Mouse (Mus musculus): ENCODE measurements at regions not wholly inside any gene's neighbourhood (a gene's known extent, or its start where the extent isn't known, plus 50 kb on each side); places are given as distances from the start of the nearest gene placed in this dataset.
A peak's percentile ranks its signal among the peaks of the same experiment; 100 is the strongest.

- TF ChIP-seq CTCF (IDR thresholded peaks at IDR 0.05): peak; percentile 0; the same call in 1 of the 2 replicates
- DNase-seq: no peak
- Histone ChIP-seq H3K27ac (peak overlapping the region; percentile 71), H3K4me3 (peak overlapping the region; percentile 63)
- intact Hi-C loops (cut with DNase I): no loop called here
These were observed 392.0 kb upstream of the Cited2 start for GRCm38 (mm10) chr10:17330904-17331606.

GRCm38 (mm10) chr10:17331607-17332008 lies 391.4 kb upstream of the Cited2 start:
- peak overlapping the region; percentile 63 for H3K4me3 ChIP-seq
- no peak for DNase-seq
- H3K27ac ChIP-seq: peak overlapping the region; percentile 71
- intact Hi-C loops (cut with DNase I): no loop called here
- no peak for TF ChIP-seq CTCF (IDR thresholded peaks at IDR 0.05)

GRCm38 (mm10) chr10:17332025-17332767 lies 390.8 kb upstream of the Cited2 start:
- H3K27ac ChIP-seq: no peak overlapping the region; the same call in 1 of the 2 replicates
- no peak for DNase-seq
- no peak for TF ChIP-seq CTCF (IDR thresholded peaks at IDR 0.05)
- peak overlapping the region; percentile 63; the same call in 1 of the 2 replicates for H3K4me3 ChIP-seq
- intact Hi-C loops (cut with DNase I): no loop called here

- H3K4me3 ChIP-seq: no peak overlapping the region
- no peak for TF ChIP-seq CTCF (IDR thresholded peaks at IDR 0.05)
- DNase-seq: no peak
- intact Hi-C loops (cut with DNase I): no loop called here
- H3K27ac ChIP-seq: no peak overlapping the region
These were observed 390.0 kb upstream of the Cited2 start for GRCm38 (mm10) chr10:17332986-17333385.

GRCm38 (mm10) chr10:17333676-17334075 lies 389.3 kb upstream of the Cited2 start:
- no peak for DNase-seq
- intact Hi-C loops (cut with DNase I): no loop called here
- Histone ChIP-seq H3K4me3 (no peak overlapping the region), H3K27ac (no peak overlapping the region)
- TF ChIP-seq CTCF (IDR thresholded peaks at IDR 0.05): no peak

- Histone ChIP-seq H3K4me3 (no peak overlapping the region), H3K27ac (no peak overlapping the region)
- intact Hi-C loops (cut with DNase I): no loop called here
- TF ChIP-seq CTCF (IDR thresholded peaks at IDR 0.05): no peak
- DNase-seq: no peak
These were observed 385.8 kb upstream of the Cited2 start for GRCm38 (mm10) chr10:17337217-17337616.

- TF ChIP-seq CTCF (IDR thresholded peaks at IDR 0.05): no peak
- H3K27ac ChIP-seq: no peak overlapping the region
- no peak for DNase-seq
- intact Hi-C loops (cut with DNase I): no loop called here
- H3K4me3 ChIP-seq: no peak overlapping the region
These were observed 379.2 kb upstream of the Cited2 start for GRCm38 (mm10) chr10:17343829-17344228.

- Histone ChIP-seq H3K4me3 (no peak overlapping the region), H3K27ac (no peak overlapping the region)
- no peak for TF ChIP-seq CTCF (IDR thresholded peaks at IDR 0.05)
- DNase-seq: no peak
- intact Hi-C loops (cut with DNase I): no loop called here
These were observed 370.6 kb upstream of the Cited2 start for GRCm38 (mm10) chr10:17352202-17352994.

- intact Hi-C loops (cut with DNase I): no loop called here
- no peak for TF ChIP-seq CTCF (IDR thresholded peaks at IDR 0.05)
- Histone ChIP-seq H3K27ac (peak overlapping the region; percentile 4; the same call in 1 of the 2 replicates), H3K4me3 (no peak overlapping the region)
- no peak for DNase-seq
These were observed 367.5 kb upstream of the Cited2 start for GRCm38 (mm10) chr10:17355476-17355875.

- Histone ChIP-seq H3K27ac (no peak overlapping the region), H3K4me3 (no peak overlapping the region)
- intact Hi-C loops (cut with DNase I): no loop called here
- TF ChIP-seq CTCF (IDR thresholded peaks at IDR 0.05): no peak
- DNase-seq: no peak
These were observed 367.0 kb upstream of the Cited2 start for GRCm38 (mm10) chr10:17356041-17356440.

- intact Hi-C loops (cut with DNase I): no loop called here
- TF ChIP-seq CTCF (IDR thresholded peaks at IDR 0.05): no peak
- Histone ChIP-seq H3K4me3 (no peak overlapping the region), H3K27ac (peak overlapping the region; percentile 9)
- no peak for DNase-seq
These were observed 360.4 kb upstream of the Cited2 start for GRCm38 (mm10) chr10:17362643-17363042.

- DNase-seq: no peak
- TF ChIP-seq CTCF (IDR thresholded peaks at IDR 0.05): no peak
- Histone ChIP-seq H3K27ac (peak overlapping the region; percentile 87), H3K4me3 (no peak overlapping the region)
- intact Hi-C loops (cut with DNase I): loop anchor here (5.0 kb wide), 1 partner anchor 64 kb away; no protein-coding TSS in a partner anchor
These were observed 356.8 kb upstream of the Cited2 start for GRCm38 (mm10) chr10:17366042-17366740.

Data from gastrocnemius, adult 2 months (tissue).